ENCODE assay signal across 24 mouse cellular contexts in genomic region chr7:141652191-141652590, GRCm38 (mm10). TPM values are rescaled to one million over a fixed set of nuclear protein-coding genes. Genes with fewer than 3 reads are reported as not detected.
DNase-seq lines count a peak whose midpoint lies in the region; ATAC-seq and TF ChIP-seq lines count a peak whose summit lies in the region.
"Had no signal": no experiment of that assay in that cellular context is flagged by ENCODE, and none has a peak within 500 bp of the region (broad histone marks: within the 10 kb centered on the region; RNA-seq: fewer than 3 reads in every experiment).

No protein-coding gene starts in this region.

- no peak for TF ChIP-seq CTCF in brain, embryonic 14.5 days (IDR thresholded peaks at IDR 0.05; ENCODE audit: borderline replicate concordance, extremely low read depth, insufficient read depth, insufficient read length)

- H3K36me3 ChIP-seq in hindbrain, embryonic 11.5 days (ENCODE audit: control insufficient read depth, insufficient read depth, low read length), result no peaks in the 10 kb centered on the region
- H3K36me3 ChIP-seq in hindbrain, embryonic 14.5 days (replicated peaks; ENCODE audit: control insufficient read depth, insufficient read depth), result no peaks in the 10 kb centered on the region
- H3K36me3 ChIP-seq: hindbrain, embryonic 15.5 days; limb, embryonic 13.5 days; neural tube, embryonic 12.5 days had no signal

- intact Hi-C loops in left cerebral cortex, postnatal 25 days (cut with DNase I), result no loop called here

- no peak overlapping the region for H3K9ac ChIP-seq in hindbrain, embryonic 11.5 days (ENCODE audit: low read depth, low read length)
- H3K9ac ChIP-seq in hindbrain, embryonic 14.5 days, result no peak overlapping the region
- H3K9ac ChIP-seq: forebrain, postnatal 0 days; hindbrain, embryonic 15.5 days; limb, embryonic 13.5 days; lung, embryonic 14.5 days; neural tube, embryonic 12.5 days had no signal

- H3K4me1 ChIP-seq in hindbrain, embryonic 11.5 days (replicated peaks; ENCODE audit: control insufficient read depth, insufficient read depth, low read length), result peaks cover 3% of the 10 kb centered on the region
- no peaks in the 10 kb centered on the region for H3K4me1 ChIP-seq in hindbrain, embryonic 14.5 days (replicated peaks; ENCODE audit: control insufficient read depth, insufficient read depth, low read length)
- H3K4me1 ChIP-seq: hindbrain, embryonic 15.5 days; limb, embryonic 13.5 days; neural tube, embryonic 12.5 days had no signal

- DNase-seq in hindbrain, embryonic 11.5 days (ENCODE audit: low spot score), result peak; percentile 21
- DNase-seq in hindbrain, embryonic 14.5 days (ENCODE audit: low spot score), result no peak
- peak; percentile 2 for DNase-seq in brain, embryonic 14.5 days (ENCODE audit: low read depth)
- peak; percentile 77 for DNase-seq in liver
- no peak for DNase-seq in left cerebral cortex, postnatal 25 days (ENCODE audit: low spot score in 2 of 2)
- DNase-seq in layer of hippocampus, postnatal 14 days (ENCODE audit: low spot score in 2 of 2), result no peak
- DNase-seq: adrenal gland, adult 2 months; B cell, adult 2 months; cerebellum, postnatal 14 days; forebrain, postnatal 0 days; heart, postnatal 10 days; lung, embryonic 14.5 days; lung, postnatal 36 days; spleen, adult 18-20 months; thymus, postnatal 4 days had no signal

- 40% methylated on average over 7 of the region's 7 CpGs for WGBS in hindbrain, embryonic 11.5 days
- 48% methylated on average over 7 of the region's 7 CpGs for WGBS in hindbrain, embryonic 14.5 days

- H3K4me2 ChIP-seq in hindbrain, embryonic 11.5 days (replicated peaks; ENCODE audit: low read depth, low read length), result no peak overlapping the region
- no peak overlapping the region for H3K4me2 ChIP-seq in hindbrain, embryonic 14.5 days (replicated peaks)
- H3K4me2 ChIP-seq: heart, embryonic 11.5 days; hindbrain, embryonic 15.5 days; limb, embryonic 13.5 days; lung, embryonic 14.5 days; midbrain, embryonic 11.5 days; neural tube, embryonic 12.5 days had no signal

- no peak overlapping the region for H3K4me3 ChIP-seq in hindbrain, embryonic 11.5 days (ENCODE audit: low read depth, low read length)
- no peak overlapping the region for H3K4me3 ChIP-seq in hindbrain, embryonic 14.5 days (replicated peaks; ENCODE audit: low read length)
- H3K4me3 ChIP-seq: hindbrain, embryonic 15.5 days; limb, embryonic 13.5 days; neural tube, embryonic 12.5 days had no signal

- TF ChIP-seq POLR2A in brain, embryonic 14.5 days (IDR thresholded peaks at IDR 0.05; ENCODE audit: borderline replicate concordance, extremely low read depth, insufficient read depth, insufficient read length, poor library complexity, severe bottlenecking), result no peak

- no peaks in the 10 kb centered on the region for H3K27me3 ChIP-seq in hindbrain, embryonic 11.5 days (ENCODE audit: control insufficient read depth, insufficient read depth, low read length)
- no peaks in the 10 kb centered on the region for H3K27me3 ChIP-seq in hindbrain, embryonic 14.5 days (ENCODE audit: control insufficient read depth, insufficient read depth, low read length)
- H3K27me3 ChIP-seq: hindbrain, embryonic 15.5 days; limb, embryonic 13.5 days; neural tube, embryonic 12.5 days had no signal

- no peak for ATAC-seq in hindbrain, embryonic 11.5 days (ENCODE audit: low FRiP score)
- ATAC-seq in hindbrain, embryonic 14.5 days (ENCODE audit: low FRiP score), result no peak
- peak; percentile 26; the same call in 1 of the 2 replicates for ATAC-seq in megakaryocyte progenitor cell, adult 5-6 weeks (replicated peaks; ENCODE audit: poor library complexity)
- ATAC-seq: forebrain, postnatal 0 days; intestine, embryonic 16.5 days had no signal

- no peaks in the 10 kb centered on the region for H3K9me3 ChIP-seq in hindbrain, embryonic 11.5 days (ENCODE audit: control insufficient read depth, low read length)
- H3K9me3 ChIP-seq in hindbrain, embryonic 14.5 days (ENCODE audit: control insufficient read depth, low read length), result no peaks in the 10 kb centered on the region
- H3K9me3 ChIP-seq: hindbrain, embryonic 15.5 days; limb, embryonic 13.5 days; neural tube, embryonic 12.5 days had no signal

- H3K27ac ChIP-seq in hindbrain, embryonic 11.5 days (ENCODE audit: low read depth, low read length), result no peak overlapping the region
- H3K27ac ChIP-seq in hindbrain, embryonic 14.5 days, result no peak overlapping the region
- H3K27ac ChIP-seq: hindbrain, embryonic 15.5 days; limb, embryonic 13.5 days; neural tube, embryonic 12.5 days had no signal

RNA-seq across cellular contexts. Expression of gene Muc6, which starts 2.9 kb away (rescaled TPM):
- polyA plus RNA-seq in hindbrain, embryonic 11.5 days (2014; fragmentation: Nextera tagmentation; extraction: Ambion mirVana), result 0.17 TPM in 2 replicates
- polyA plus RNA-seq in hindbrain, embryonic 14.5 days (2014; fragmentation: Nextera tagmentation; extraction: Ambion mirVana), result 0.18 and 0.33 TPM in 2 replicates
- polyA plus RNA-seq in brain, embryonic 14.5 days (2012; rRNA removed), result 0.01 and 0.05 TPM in 2 replicates
- total RNA-seq in megakaryocyte progenitor cell, adult 5-6 weeks (2015), result 0.37 and 0.77 TPM in 2 replicates
- 0.08 and 0.10 TPM in 2 replicates for total RNA-seq in megakaryocyte progenitor cell, adult 5-6 weeks (2017)
- not detected for total RNA-seq in left cerebral cortex, postnatal 25 days (2021)
- not detected for total RNA-seq in layer of hippocampus, postnatal 14 days (2021)
- total RNA-seq: adrenal gland, adult 2 months; forebrain, postnatal 0 days; heart, postnatal 10 days; layer of hippocampus, postnatal 25 days; left cerebral cortex, postnatal 10 days had no signal

RNA-seq across cellular contexts. Expression of gene Muc2, which starts 37.9 kb away (rescaled TPM):
- 0.07 and 0.32 TPM in 2 replicates for polyA plus RNA-seq in hindbrain, embryonic 11.5 days (2014; fragmentation: Nextera tagmentation; extraction: Ambion mirVana)
- polyA plus RNA-seq in hindbrain, embryonic 14.5 days (2014; fragmentation: Nextera tagmentation; extraction: Ambion mirVana), result 0.36 and 0.72 TPM in 2 replicates
- 0.89 and 2.5 TPM in 2 replicates for polyA plus RNA-seq in brain, embryonic 14.5 days (2012; rRNA removed)
- not detected in 2 replicates for total RNA-seq in megakaryocyte progenitor cell, adult 5-6 weeks (2015)
- not detected in 2 replicates for total RNA-seq in megakaryocyte progenitor cell, adult 5-6 weeks (2017)
- total RNA-seq in left cerebral cortex, postnatal 25 days (2021), result under 1 TPM in 1 of 2 experiments, not detected in 1; 0.43 TPM
- total RNA-seq in layer of hippocampus, postnatal 14 days (2021), result 1 to 10 TPM in 1 of 2 experiments, under 1 TPM in 1; 0.83 to 1.2 TPM
- polyA plus RNA-seq: lung, embryonic 14.5 days; midbrain, embryonic 11.5 days had no signal

Comparison
In these comparisons a context has a peak if more than half of its experiments do, and no peak if none do; other contexts are left out.
1. DNase-seq: peak in hindbrain, embryonic 11.5 days (single experiment), brain, embryonic 14.5 days (single experiment) and liver (single experiment); none in hindbrain, embryonic 14.5 days (single experiment), left cerebral cortex, postnatal 25 days (0 of 2) and layer of hippocampus, postnatal 14 days (0 of 2).